Mouse (Mus musculus): Measurements from ENCODE around the gene Caln1.

DNA sequence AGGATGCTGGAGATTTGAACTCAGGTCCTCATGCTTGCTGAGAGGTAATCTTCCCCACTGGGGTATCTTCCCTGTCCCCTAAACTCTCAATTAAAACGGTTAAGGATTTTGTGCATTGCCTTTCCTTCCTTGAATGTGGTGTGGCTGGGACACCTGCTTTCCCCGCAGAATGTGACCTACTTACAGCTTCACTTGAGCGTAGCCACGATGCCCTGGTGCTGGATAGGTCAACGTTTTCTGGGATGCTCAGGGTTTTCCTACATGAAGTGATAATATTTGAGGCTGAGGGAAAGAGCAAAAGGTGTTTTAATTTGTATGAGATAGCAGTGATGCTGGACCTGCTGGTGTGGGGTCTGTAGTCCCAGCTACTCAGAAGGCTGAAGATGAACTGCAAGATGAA is 135.6 kb downstream of the Caln1 start:
- TF ChIP-seq EP300 (IDR thresholded peaks at IDR 0.05; ENCODE audit: low read depth), result no peak
- TF ChIP-seq CTCF (IDR thresholded peaks at IDR 0.05; ENCODE audit: low read depth), result no peak
